Comparison of ENCODE assay signal across 12 mouse cellular contexts in genomic region chr9:66306414-66306813, GRCm38 (mm10).
"Had no signal": no experiment of that assay in that cellular context is flagged by ENCODE, and none has a peak within 500 bp of the region (broad histone marks: within the 10 kb centered on the region; RNA-seq: fewer than 3 reads in every experiment).

No protein-coding gene starts in this region.

- ATAC-seq: liver, postnatal 0 days; midbrain, embryonic 13.5 days had no signal

- H3K4me3 ChIP-seq: kidney, embryonic 15.5 days; limb, embryonic 12.5 days; liver, embryonic 13.5 days; lung, embryonic 15.5 days; midbrain, embryonic 13.5 days; neural tube, embryonic 12.5 days had no signal

- H3K27ac ChIP-seq: kidney, embryonic 15.5 days; liver, embryonic 13.5 days; lung, embryonic 15.5 days; midbrain, embryonic 13.5 days; neural tube, embryonic 12.5 days; stomach, postnatal 0 days had no signal

- H3K9me3 ChIP-seq: kidney, embryonic 15.5 days; limb, embryonic 12.5 days; liver, embryonic 13.5 days; lung, embryonic 15.5 days; midbrain, embryonic 13.5 days; neural tube, embryonic 12.5 days had no signal

- H3K27me3 ChIP-seq: kidney, embryonic 15.5 days; limb, embryonic 12.5 days; liver, embryonic 13.5 days; lung, embryonic 15.5 days; midbrain, embryonic 13.5 days; neural tube, embryonic 12.5 days had no signal

- DNase-seq: kidney, adult 2 months; kidney, postnatal 14 days; liver; liver, embryonic 13.5 days; liver, postnatal 0 days; lung, postnatal 14 days had no signal

- H3K9ac ChIP-seq: kidney, embryonic 15.5 days; limb, embryonic 12.5 days; liver, postnatal 0 days; lung, embryonic 15.5 days; neural tube, embryonic 12.5 days had no signal

- H3K36me3 ChIP-seq: kidney, embryonic 15.5 days; limb, embryonic 12.5 days; liver, embryonic 13.5 days; lung, embryonic 15.5 days; midbrain, embryonic 13.5 days; neural tube, embryonic 12.5 days had no signal

- H3K4me2 ChIP-seq: midbrain, embryonic 13.5 days had no signal

- H3K4me1 ChIP-seq: kidney, embryonic 15.5 days had no signal
